Mouse (Mus musculus) brown adipose tissue, adult 24 weeks (tissue): ENCODE data around the gene Mrps6. TPM values are rescaled to one million over a fixed set of nuclear protein-coding genes. Genes with fewer than 3 reads are reported as not detected.

ENCODE experiments used
- H3K27ac ChIP-seq: fragments of 200-500 bp; replicated peaks from 2 replicates; pipeline ENCODE4 v1.5.1; 2012; ENCODE audit warnings: low read depth, mild to moderate bottlenecking, low read length
- H3K4me1 ChIP-seq: fragments of 200-500 bp; 2 replicates; pipeline ENCODE4 v1.6.1; 2012; ENCODE audit warnings: low read length, mixed read lengths; ENCODE audit not compliant: control insufficient read depth, insufficient read depth, insufficient read length
- H3K4me3 ChIP-seq: fragments of 200-500 bp; 2 replicates; pipeline ENCODE4 v1.5.1; 2012; ENCODE audit warnings: low read depth, mild to moderate bottlenecking, low read length, moderate library complexity; ENCODE audit not compliant: insufficient read depth
- polyA plus RNA-seq: library from polyadenylated mRNA; stranded (reverse); fragments of >200 nt; gene quantifications from 2 replicates; pipeline ENCODE4 v1.2.4, GENCODE M21; 2012; ENCODE audit not compliant: missing spikeins, insufficient read depth, insufficient read length

Gene Mrps6
- polyA plus RNA-seq, 1 experiment, result 144 TPM

DNA sequence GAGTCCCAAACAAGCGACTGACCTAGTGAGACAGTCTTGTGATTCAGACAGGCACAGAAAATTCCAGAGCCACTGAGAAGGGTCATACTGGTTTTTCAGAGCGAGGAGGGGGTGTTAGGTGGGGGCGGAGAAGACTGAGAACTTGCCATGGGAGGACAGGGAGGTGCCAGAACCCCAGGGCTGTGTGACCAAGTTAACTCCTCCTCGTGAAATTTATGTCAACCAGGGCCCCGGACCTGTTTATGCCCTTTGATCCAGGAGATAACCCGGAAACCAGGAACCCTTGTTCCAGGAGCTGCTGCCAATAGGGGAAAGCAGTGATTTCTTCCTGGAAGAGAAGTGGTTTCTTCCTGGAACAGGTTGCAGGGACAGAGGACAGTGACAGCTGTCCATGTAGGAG, 101.0 kb downstream of the Mrps6 start:
- Histone ChIP-seq H3K27ac (no peak overlapping the region), H3K4me3 (no peak overlapping the region; the same call in 1 of the 2 replicates), H3K4me1 (peaks cover 6% of the 10 kb centered on the region; the same call in 1 of the 2 replicates)

Other genes with a start within 250 kb of the Mrps6 start
- gene Gm49711, start within 50 bp of the Mrps6 start, polyA plus RNA-seq, result not detected in 2 replicates
- 9.0 and 12.6 TPM in 2 replicates for gene Slc5a3, start 52 bp downstream of the Mrps6 start, polyA plus RNA-seq
- gene Kcne2, start 234.1 kb downstream of the Mrps6 start, polyA plus RNA-seq, result not detected in 2 replicates
- 111 and 158 TPM in 2 replicates for gene Smim11, start 243.0 kb downstream of the Mrps6 start, polyA plus RNA-seq